Mouse (Mus musculus) embryonic facial prominence, embryonic 15.5 days (tissue): ENCODE data around the gene Rnf44. TPM values are rescaled to one million over a fixed set of nuclear protein-coding genes. Genes with fewer than 3 reads are reported as not detected.

Experiments used
- ATAC-seq: fragments of 200-750 bp; cut with Nextera tagmentation; 2 replicates; pipeline ENCODE4 v1.8.0; 2017; ENCODE audit warnings: low read depth, moderate TSS enrichment; ENCODE audit not compliant: insufficient number of reproducible peaks, low FRiP score, low TSS enrichment
- H3K27ac ChIP-seq: fragments of 300-500 bp; sonication (generic); replicated peaks from 2 replicates; pipeline ENCODE4 v1.5.1; 2015; ENCODE audit warnings: mild to moderate bottlenecking, inconsistent platforms
- H3K27me3 ChIP-seq: fragments of 300-500 bp; sonication (generic); 2 replicates; pipeline ENCODE4 v1.6.1; 2015; ENCODE audit warnings: inconsistent platforms
- H3K36me3 ChIP-seq: fragments of 300-500 bp; sonication (generic); 2 replicates; pipeline ENCODE4 v1.6.1; 2015; ENCODE audit warnings: mild to moderate bottlenecking, inconsistent platforms
- H3K4me1 ChIP-seq: fragments of 300-500 bp; sonication (generic); 2 replicates; pipeline ENCODE4 v1.6.1; 2015; ENCODE audit warnings: inconsistent platforms
- H3K4me2 ChIP-seq: fragments of 300-500 bp; sonication (generic); replicated peaks from 2 replicates; pipeline ENCODE4 v1.6.1; 2015; ENCODE audit warnings: mild to moderate bottlenecking, inconsistent platforms
- H3K4me3 ChIP-seq: fragments of 300-500 bp; sonication (generic); replicated peaks from 2 replicates; pipeline ENCODE4 v1.5.1; 2015; ENCODE audit warnings: mild to moderate bottlenecking, inconsistent platforms
- H3K9ac ChIP-seq: fragments of 300-500 bp; sonication (generic); 2 replicates; pipeline ENCODE4 v1.6.1; 2015; ENCODE audit warnings: inconsistent platforms
- H3K9me3 ChIP-seq: fragments of 300-500 bp; sonication (generic); replicated peaks from 2 replicates; pipeline ENCODE4 v1.6.1; 2016; ENCODE audit warnings: inconsistent platforms
- WGBS: fragments of 180-500 bp; shearing (Covaris S2); methylation state at CpG from one replicate; pipeline ENCODE4 v1.1.7; 2015; 5-methylcytosine and 5-hydroxymethylcytosine counted together
- polyA plus RNA-seq: library from polyadenylated mRNA; unstranded; fragments of >200 nt; fragmentation: Nextera tagmentation; extraction: Ambion mirVana; gene quantifications from 2 replicates; pipeline ENCODE4 v1.2.1, GENCODE M21; 2015

The Rnf44 gene
- polyA plus RNA-seq, 1 experiment from 2014 or later: 68.9 TPM

GRCm38 (mm10) chr13:54702507-54702906 lies 8.8 kb upstream of the Rnf44 start:
- Histone ChIP-seq H3K4me1 (no peaks in the 10 kb centered on the region), H3K9ac (no peak overlapping the region), H3K27ac (no peak overlapping the region), H3K4me2 (no peak overlapping the region), H3K36me3 (no peaks in the 10 kb centered on the region), H3K9me3 (no peaks in the 10 kb centered on the region), H3K27me3 (peaks cover 3% of the 10 kb centered on the region; the same call in 1 of the 2 replicates), H3K4me3 (no peak overlapping the region)
- WGBS: 75% methylated on average over 7 of the region's 7 CpGs
- ATAC-seq: no peak

- ATAC-seq: 0 out of 2 replicates have a peak, but pooled peaks have one; percentile 45
- no peaks in the 10 kb centered on the region for H3K9me3 ChIP-seq
- no peaks in the 10 kb centered on the region for H3K4me1 ChIP-seq
- no peaks in the 10 kb centered on the region for H3K36me3 ChIP-seq
- H3K9ac ChIP-seq: no peak within 1 kb of the TSS
- 74% methylated on average over 5 of the region's 5 CpGs for whole genome bisulfite sequencing
- no peak within 1 kb of the TSS for H3K4me2 ChIP-seq
- H3K27me3 ChIP-seq: no peaks in the 10 kb centered on the region
- no peak within 1 kb of the TSS for H3K27ac ChIP-seq
- H3K4me3 ChIP-seq: no peak within 1 kb of the TSS
Measured at GRCm38 (mm10) chr13:54701243-54701642, 7.5 kb upstream of the Rnf44 start, which contains the start of gene Cdhr2. Gene Cdhr2, plus strand, starts transcription at chr13:54701461.

- no peak for ATAC-seq
- H3K27me3 ChIP-seq: no peaks in the 10 kb centered on the region
- 87% methylated on average over 11 of the region's 11 CpGs for WGBS
- no peaks in the 10 kb centered on the region for H3K36me3 ChIP-seq
- no peak overlapping the region for H3K4me2 ChIP-seq
- H3K9ac ChIP-seq: no peak overlapping the region
- H3K9me3 ChIP-seq: no peaks in the 10 kb centered on the region
- H3K4me1 ChIP-seq: peaks cover 23% of the 10 kb centered on the region
- no peak overlapping the region for H3K4me3 ChIP-seq
- H3K27ac ChIP-seq: no peak overlapping the region
Measured at GRCm38 (mm10) chr13:54695479-54696230, 1.9 kb upstream of the Rnf44 start.

GRCm38 (mm10) chr13:54694348-54695060 lies 797 bp upstream of the Rnf44 start:
- H3K27ac ChIP-seq: peak overlapping the region; percentile 95
- H3K27me3 ChIP-seq: no peaks in the 10 kb centered on the region
- H3K4me3 ChIP-seq: peak overlapping the region; percentile 98
- peak; percentile 70 for ATAC-seq
- H3K36me3 ChIP-seq: no peaks in the 10 kb centered on the region
- no peaks in the 10 kb centered on the region for H3K9me3 ChIP-seq
- 17% methylated on average over 26 of the region's 26 CpGs for WGBS
- peak overlapping the region; percentile 83 for H3K4me2 ChIP-seq
- peaks cover 25% of the 10 kb centered on the region for H3K4me1 ChIP-seq
- peak overlapping the region; percentile 61 for H3K9ac ChIP-seq

- peak overlapping the region; percentile 98 for H3K4me3 ChIP-seq
- peak overlapping the region; percentile 94 for H3K9ac ChIP-seq
- peak overlapping the region; percentile 83 for H3K4me2 ChIP-seq
- no peaks in the 10 kb centered on the region for H3K27me3 ChIP-seq
- no peak for ATAC-seq
- no peaks in the 10 kb centered on the region for H3K9me3 ChIP-seq
- no peaks in the 10 kb centered on the region for H3K36me3 ChIP-seq
- WGBS: 11% methylated on average over 21 of the region's 21 CpGs
- peak overlapping the region; percentile 93 for H3K27ac ChIP-seq
- H3K4me1 ChIP-seq: peaks cover 32% of the 10 kb centered on the region
Measured at GRCm38 (mm10) chr13:54692711-54693557, 773 bp downstream of the Rnf44 start.

- no peaks in the 10 kb centered on the region for H3K9me3 ChIP-seq
- H3K4me3 ChIP-seq: no peak overlapping the region
- no peaks in the 10 kb centered on the region for H3K27me3 ChIP-seq
- no peak overlapping the region for H3K27ac ChIP-seq
- no peak overlapping the region for H3K9ac ChIP-seq
- H3K4me2 ChIP-seq: no peak overlapping the region
- ATAC-seq: no peak
- H3K4me1 ChIP-seq: peaks cover 32% of the 10 kb centered on the region
- H3K36me3 ChIP-seq: no peaks in the 10 kb centered on the region
Measured at GRCm38 (mm10) chr13:54691737-54692136, 2.0 kb downstream of the Rnf44 start.

GRCm38 (mm10) chr13:54690151-54690740 lies 3.5 kb downstream of the Rnf44 start:
- Histone ChIP-seq H3K9me3 (no peaks in the 10 kb centered on the region), H3K4me2 (no peak overlapping the region), H3K4me3 (no peak overlapping the region), H3K9ac (no peak overlapping the region), H3K27me3 (no peaks in the 10 kb centered on the region), H3K36me3 (no peaks in the 10 kb centered on the region), H3K27ac (no peak overlapping the region), H3K4me1 (peaks cover 47% of the 10 kb centered on the region)
- no peak for ATAC-seq
- 93% methylated on average over 8 of the region's 8 CpGs for WGBS

GRCm38 (mm10) chr13:54687575-54688424 lies 5.9 kb downstream of the Rnf44 start:
- H3K4me3 ChIP-seq: peak overlapping the region; percentile 98
- H3K9me3 ChIP-seq: no peaks in the 10 kb centered on the region
- WGBS: under 1% methylated on average over 82 of the region's 82 CpGs
- ATAC-seq: peak; percentile 91
- H3K27ac ChIP-seq: peak overlapping the region; percentile 99
- peak overlapping the region; percentile 91 for H3K9ac ChIP-seq
- no peaks in the 10 kb centered on the region for H3K27me3 ChIP-seq
- peak overlapping the region; percentile 74 for H3K4me2 ChIP-seq
- peaks cover 46% of the 10 kb centered on the region for H3K4me1 ChIP-seq
- H3K36me3 ChIP-seq: peaks cover 15% of the 10 kb centered on the region

GRCm38 (mm10) chr13:54687096-54687495 lies 6.6 kb downstream of the Rnf44 start:
- H3K9me3 ChIP-seq: no peaks in the 10 kb centered on the region
- peaks cover 39% of the 10 kb centered on the region for H3K4me1 ChIP-seq
- H3K9ac ChIP-seq: peak overlapping the region; percentile 91
- no peaks in the 10 kb centered on the region for H3K27me3 ChIP-seq
- ATAC-seq: peak; percentile 67
- H3K4me3 ChIP-seq: peak overlapping the region; percentile 98
- H3K4me2 ChIP-seq: peak overlapping the region; percentile 74
- WGBS: under 1% methylated on average over 32 of the region's 35 CpGs
- peaks cover 22% of the 10 kb centered on the region for H3K36me3 ChIP-seq
- H3K27ac ChIP-seq: peak overlapping the region; percentile 99
